Mouse (Mus musculus): Measurements from ENCODE around the gene Ndufb6. TPM values are rescaled to one million over a fixed set of nuclear protein-coding genes. Genes with fewer than 3 reads are reported as not detected.

Gene Ndufb6
- polyA plus RNA-seq, 1 experiment, result 297 TPM

DNA sequence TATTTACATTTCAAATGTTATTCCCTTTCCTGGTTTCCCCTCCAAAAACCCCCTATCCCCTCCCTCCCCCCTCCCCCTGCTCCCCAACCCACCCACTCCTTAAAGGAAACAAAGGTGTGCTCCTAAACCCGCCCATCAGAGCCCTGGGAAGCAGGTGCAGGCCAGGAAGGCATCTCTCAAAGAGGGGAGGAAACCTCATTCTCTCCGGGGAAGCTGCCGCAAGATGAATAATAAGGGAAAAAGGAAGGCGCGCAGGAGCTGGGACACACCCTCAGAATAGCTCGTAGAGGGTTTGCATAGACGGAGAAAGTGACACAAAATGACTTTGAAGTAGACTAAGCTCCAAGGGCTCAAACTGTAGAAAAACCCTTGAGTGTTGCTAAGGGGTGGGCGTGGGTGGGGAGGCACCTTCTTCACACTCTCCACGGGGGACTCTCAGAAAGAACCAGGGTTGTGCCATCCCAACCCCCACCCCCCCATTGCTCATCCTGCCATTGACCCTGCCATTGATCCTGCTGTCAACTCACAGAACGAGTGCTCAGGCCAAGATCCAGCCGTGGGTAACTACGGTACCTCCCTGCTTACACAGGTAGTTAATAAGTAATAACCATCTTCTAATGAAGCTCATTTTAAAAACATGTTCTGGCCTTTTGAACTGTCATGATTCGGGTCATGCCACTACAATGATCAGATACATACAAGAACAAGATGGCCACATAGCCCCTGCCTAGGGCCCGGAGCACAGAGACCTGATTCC lies 58.0 kb downstream of the Ndufb6 start:
- H3K9me3 ChIP-seq, result no peaks in the 10 kb centered on the region
- TF ChIP-seq GATA1 (IDR thresholded peaks at IDR 0.05; ENCODE audit: borderline replicate concordance, low read length), result no peak
- no peak for TF ChIP-seq FLI1 (IDR thresholded peaks at IDR 0.05; ENCODE audit: low read length)
- H3K4me3 ChIP-seq (replicated peaks), result no peak overlapping the region
- H3K27me3 ChIP-seq (replicated peaks), result no peaks in the 10 kb centered on the region
- H3K36me3 ChIP-seq (replicated peaks; ENCODE audit: low read length), result peaks cover 92% of the 10 kb centered on the region
- H3K4me1 ChIP-seq, result peaks cover 8% of the 10 kb centered on the region; the same call in 1 of the 2 replicates

Other genes with a start within 250 kb of the Ndufb6 start
- gene Aco1, start 136.3 kb downstream of the Ndufb6 start, polyA plus RNA-seq (2012; ENCODE audit: insufficient read depth, low replicate concordance), result 1.7 and 3.3 TPM in 2 replicates
- gene Ddx58, start 39.6 kb downstream of the Ndufb6 start, polyA plus RNA-seq (2012; ENCODE audit: insufficient read depth, low replicate concordance), result 1.7 and 2.8 TPM in 2 replicates
- gene Smim27, start 9.8 kb downstream of the Ndufb6 start, polyA plus RNA-seq (2012; ENCODE audit: insufficient read depth, low replicate concordance), result 8.2 and 42.4 TPM in 2 replicates
- gene Topors, start 9.6 kb downstream of the Ndufb6 start, polyA plus RNA-seq (2012; ENCODE audit: insufficient read depth, low replicate concordance), result 2.9 and 3.7 TPM in 2 replicates
- gene Tmem215, start 192.8 kb upstream of the Ndufb6 start, polyA plus RNA-seq (2012; ENCODE audit: insufficient read depth, low replicate concordance), result not detected in 2 replicates